Mouse (Mus musculus) liver, embryonic 14.5 days (tissue): ENCODE data around the gene Rdh11. TPM values are rescaled to one million over a fixed set of nuclear protein-coding genes. Genes with fewer than 3 reads are reported as not detected.

Experiments used
- ATAC-seq: fragments of 200-750 bp; cut with Nextera tagmentation; 2 replicates; pipeline ENCODE4 v1.8.0; 2017; ENCODE audit warnings: moderate number of reproducible peaks, mild to moderate bottlenecking, moderate library complexity; ENCODE audit not compliant: insufficient read depth
- DNase-seq, 3 experiments: peaks; one replicate each; pipeline ENCODE4 v3.0.0-alpha.2; 2012 to 2013; ENCODE audit warnings: low read depth in 3 of 3, low spot score in 3 of 3
- H3K27ac ChIP-seq: fragments of 300-500 bp; sonication (generic); 2 replicates; pipeline ENCODE4 v1.5.1; 2014; ENCODE audit warnings: moderate library complexity, mild to moderate bottlenecking, control low read depth, inconsistent platforms
- H3K27me3 ChIP-seq: fragments of 300-500 bp; sonication (generic); 2 replicates; pipeline ENCODE4 v1.6.1; 2014; ENCODE audit warnings: mild to moderate bottlenecking, low read length, moderate library complexity; ENCODE audit not compliant: control insufficient read depth, insufficient read depth
- H3K36me3 ChIP-seq: fragments of 300-500 bp; sonication (generic); replicated peaks from 2 replicates; pipeline ENCODE4 v1.6.1; 2014; ENCODE audit warnings: low read depth; ENCODE audit not compliant: control insufficient read depth, insufficient read depth
- H3K4me1 ChIP-seq, 2 experiments: fragments of 200-500 bp in 1 of 2; fragments of 300-500 bp in 1 of 2; sonication (generic) in 1 of 2; replicated peaks; 2 replicates each; pipeline ENCODE4 v1.6.1; 2012 to 2014; ENCODE audit warnings: antibody characterized with exemption in 1 of 2, inconsistent platforms in 1 of 2, low read length in 1 of 2; ENCODE audit not compliant: control insufficient read depth in 2 of 2, insufficient read depth in 2 of 2
- H3K4me2 ChIP-seq: fragments of 300-500 bp; sonication (generic); 2 replicates; pipeline ENCODE4 v1.6.1; 2014; ENCODE audit warnings: low read depth, mild to moderate bottlenecking, control low read depth, moderate library complexity
- H3K4me3 ChIP-seq, 2 experiments: fragments of 200-500 bp in 1 of 2; fragments of 300-500 bp in 1 of 2; sonication (generic) in 1 of 2; 2 replicates each; pipeline ENCODE4 v1.5.1; 2012 to 2014; ENCODE audit warnings: low read depth in 2 of 2, low read length in 2 of 2, mild to moderate bottlenecking in 2 of 2, control low read depth in 1 of 2, inconsistent platforms in 1 of 2, moderate library complexity in 1 of 2; ENCODE audit not compliant: insufficient read depth in 1 of 2
- H3K9ac ChIP-seq: fragments of 300-500 bp; sonication (generic); replicated peaks from 2 replicates; pipeline ENCODE4 v1.6.1; 2014; ENCODE audit warnings: mild to moderate bottlenecking, control low read depth, moderate library complexity
- H3K9me3 ChIP-seq: fragments of 300-500 bp; sonication (generic); 2 replicates; pipeline ENCODE4 v1.6.1; 2016; ENCODE audit warnings: low read length, mixed read lengths; ENCODE audit not compliant: control insufficient read depth
- CTCF ChIP-seq: IDR thresholded peaks from 2 replicates; pipeline ENCODE4 v1.5.1; 2016; ENCODE audit warnings: antibody characterized with exemption, low read depth, control low read depth
- EP300 ChIP-seq: IDR thresholded peaks from 2 replicates; pipeline ENCODE4 v1.6.1; 2016; ENCODE audit warnings: antibody characterized with exemption, low read depth
- WGBS: fragments of 180-500 bp; shearing (Covaris S2); extraction: QIAGEN DNeasy Blood & Tissue Kit; methylation state at CpG from one replicate; pipeline ENCODE4 v1.1.7; 2014; ENCODE audit not compliant: insufficient replicate concordance; 5-methylcytosine and 5-hydroxymethylcytosine counted together
- polyA plus RNA-seq, 2 experiments: library from polyadenylated mRNA; depleted of rRNA in 1 of 2; stranded (reverse) in 1 of 2; unstranded in 1 of 2; fragments of >200 nt; fragmentation: Nextera tagmentation in 1 of 2; extraction: Ambion mirVana in 1 of 2; gene quantifications; 2 replicates each; pipeline versions ENCODE4 v1.2.1 to v1.2.3; 2012 to 2014

Gene Rdh11
- 13.3 and 16.0 TPM in 2 replicates for polyA plus RNA-seq (2012; rRNA removed)
- 18.5 and 21.9 TPM in 2 replicates for polyA plus RNA-seq (2014; fragmentation: Nextera tagmentation; extraction: Ambion mirVana)

DNA sequence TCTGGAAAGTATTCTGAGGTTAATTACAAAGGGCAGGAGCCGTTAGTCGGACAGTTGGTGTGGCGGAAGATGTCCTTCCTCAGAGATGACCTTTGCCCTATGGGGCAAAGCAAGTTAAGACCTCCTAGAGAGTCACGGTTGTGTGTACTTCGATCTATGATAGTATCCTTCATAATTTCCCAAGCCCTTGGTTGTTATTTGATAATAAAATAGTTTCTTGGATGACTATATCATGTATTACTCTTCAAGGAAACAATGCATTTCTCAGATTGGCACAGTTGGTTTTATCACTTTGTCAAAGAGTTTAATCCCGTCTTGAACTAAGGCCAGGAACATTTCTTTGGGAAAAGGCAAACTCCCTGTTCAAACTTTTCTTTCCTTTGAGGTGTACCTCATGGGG is at the start of gene Rdh11:
TSS of gene Rdh11 (minus strand) at position 101 of the 400 bp plus-strand sequence.
- peaks cover 7 to 14% of the 10 kb centered on the region in 2 experiments for H3K4me1 ChIP-seq
- peak within 1 kb of the TSS; percentile 83 to 86 for H3K4me3 ChIP-seq
- peak within 1 kb of the TSS; percentile 77 for H3K27ac ChIP-seq
- peak within 1 kb of the TSS; percentile 98 for H3K4me2 ChIP-seq
- peak within 1 kb of the TSS; percentile 79 for H3K9ac ChIP-seq
- TF ChIP-seq EP300 (no peak), CTCF (no peak)
- ATAC-seq (no peak), DNase-seq (no peak)
- peaks cover 9% of the 10 kb centered on the region for H3K36me3 ChIP-seq
- no peaks in the 10 kb centered on the region for H3K9me3 ChIP-seq
- H3K27me3 ChIP-seq = no peaks in the 10 kb centered on the region
- 56% methylated on average over 6 of the region's 6 CpGs for WGBS

DNA sequence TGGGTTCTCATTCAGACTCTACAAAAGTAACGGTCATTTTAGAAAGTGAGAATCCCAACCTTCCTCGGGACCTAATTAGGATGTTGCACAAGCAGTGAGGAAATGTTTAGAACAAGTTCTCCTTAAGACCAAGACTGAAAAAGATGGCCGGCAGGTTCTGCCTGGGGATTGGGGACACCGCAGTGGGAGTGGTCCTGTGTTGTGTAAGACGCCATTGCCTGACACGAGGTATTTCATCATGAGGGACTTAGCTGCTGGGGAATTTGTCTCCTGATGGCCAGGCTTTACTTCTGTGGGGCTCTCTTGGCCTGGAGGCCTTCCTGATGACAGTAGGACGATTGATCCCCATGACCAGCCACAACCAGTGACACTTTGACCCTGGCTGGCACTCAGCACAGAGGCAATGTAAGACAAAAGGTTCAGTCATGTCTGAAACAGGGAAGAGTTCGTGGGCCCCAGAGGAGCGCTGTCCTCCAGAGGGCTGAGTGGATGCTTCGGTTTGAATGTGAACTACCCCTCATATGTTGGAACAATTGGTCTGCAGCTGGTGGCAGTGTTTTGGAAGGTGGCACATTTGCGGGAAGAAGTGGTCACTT is 43.5 kb upstream of the Rdh11 start:
- Histone ChIP-seq H3K4me3 (no peak overlapping the region), H3K27ac (no peak overlapping the region), H3K27me3 (no peaks in the 10 kb centered on the region), H3K9me3 (no peaks in the 10 kb centered on the region), H3K4me2 (no peak overlapping the region), H3K9ac (no peak overlapping the region), H3K4me1 (no peaks in the 10 kb centered on the region), H3K36me3 (peaks cover 7% of the 10 kb centered on the region; the same call in 1 of the 2 replicates)
- no peak for TF ChIP-seq EP300
- TF ChIP-seq CTCF = no peak
- DNase-seq = peak in 1 of 3 experiments; percentile 4
- WGBS = 78% methylated on average over 11 of the region's 11 CpGs
- no peak for ATAC-seq

DNA sequence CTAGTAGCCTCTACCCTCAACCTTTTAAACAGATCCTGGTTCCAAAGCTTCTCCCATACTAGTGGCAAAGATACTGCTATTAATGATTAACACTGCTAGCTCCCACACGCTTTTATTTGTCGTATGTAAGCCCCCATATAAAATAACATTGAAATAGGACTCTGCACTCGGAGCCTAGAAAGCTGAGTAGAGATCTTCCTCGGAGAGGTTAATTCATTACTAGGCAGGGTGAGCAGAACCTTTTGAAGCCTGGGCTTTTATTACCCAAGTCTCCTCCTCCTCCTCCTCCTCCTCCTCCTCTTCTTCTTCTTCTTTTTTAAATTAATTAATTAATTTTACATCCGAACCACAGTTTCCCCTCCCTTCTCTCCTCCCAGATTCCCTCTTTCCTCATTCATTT is 25.4 kb upstream of the Rdh11 start:
- H3K27ac ChIP-seq = no peak overlapping the region
- no peaks in the 10 kb centered on the region for H3K27me3 ChIP-seq
- no peaks in the 10 kb centered on the region for H3K36me3 ChIP-seq
- ATAC-seq = no peak
- no peak overlapping the region for H3K9ac ChIP-seq
- DNase-seq = no peak
- TF ChIP-seq EP300 (no peak), CTCF (no peak)
- no peaks in the 10 kb centered on the region for H3K9me3 ChIP-seq
- H3K4me2 ChIP-seq = no peak overlapping the region
- 49% methylated on average over 5 of the region's 5 CpGs for WGBS
- H3K4me1 ChIP-seq = no peaks in the 10 kb centered on the region
- H3K4me3 ChIP-seq = no peak overlapping the region

DNA sequence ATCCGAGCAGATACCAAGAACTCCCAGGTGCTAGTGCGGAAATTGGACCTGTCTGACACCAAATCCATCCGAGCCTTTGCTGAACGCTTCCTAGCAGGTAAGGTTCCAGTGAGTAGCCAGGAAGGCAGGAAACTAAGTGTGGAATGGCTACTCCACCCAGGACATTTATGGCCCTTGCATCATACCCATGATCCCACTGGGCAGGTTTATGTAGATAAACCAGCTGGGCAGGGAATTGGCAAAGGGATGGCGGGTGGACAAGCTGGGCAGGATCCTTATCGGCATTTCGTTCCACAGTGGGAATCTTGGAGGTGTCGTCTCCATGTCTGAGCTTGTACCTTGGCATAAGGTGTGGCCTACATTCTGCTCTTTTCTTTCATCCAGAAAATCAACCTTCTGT is 19.4 kb upstream of the Rdh11 start:
- Histone ChIP-seq H3K36me3 (no peaks in the 10 kb centered on the region), H3K9ac (no peak overlapping the region), H3K27me3 (no peaks in the 10 kb centered on the region), H3K9me3 (no peaks in the 10 kb centered on the region), H3K4me2 (no peak overlapping the region), H3K4me1 (no peaks in the 10 kb centered on the region), H3K27ac (no peak overlapping the region), H3K4me3 (no peak overlapping the region)
- TF ChIP-seq EP300 (no peak), CTCF (no peak)
- ATAC-seq (no peak), DNase-seq (no peak)
- 72% methylated on average over 8 of the region's 8 CpGs for WGBS

DNA sequence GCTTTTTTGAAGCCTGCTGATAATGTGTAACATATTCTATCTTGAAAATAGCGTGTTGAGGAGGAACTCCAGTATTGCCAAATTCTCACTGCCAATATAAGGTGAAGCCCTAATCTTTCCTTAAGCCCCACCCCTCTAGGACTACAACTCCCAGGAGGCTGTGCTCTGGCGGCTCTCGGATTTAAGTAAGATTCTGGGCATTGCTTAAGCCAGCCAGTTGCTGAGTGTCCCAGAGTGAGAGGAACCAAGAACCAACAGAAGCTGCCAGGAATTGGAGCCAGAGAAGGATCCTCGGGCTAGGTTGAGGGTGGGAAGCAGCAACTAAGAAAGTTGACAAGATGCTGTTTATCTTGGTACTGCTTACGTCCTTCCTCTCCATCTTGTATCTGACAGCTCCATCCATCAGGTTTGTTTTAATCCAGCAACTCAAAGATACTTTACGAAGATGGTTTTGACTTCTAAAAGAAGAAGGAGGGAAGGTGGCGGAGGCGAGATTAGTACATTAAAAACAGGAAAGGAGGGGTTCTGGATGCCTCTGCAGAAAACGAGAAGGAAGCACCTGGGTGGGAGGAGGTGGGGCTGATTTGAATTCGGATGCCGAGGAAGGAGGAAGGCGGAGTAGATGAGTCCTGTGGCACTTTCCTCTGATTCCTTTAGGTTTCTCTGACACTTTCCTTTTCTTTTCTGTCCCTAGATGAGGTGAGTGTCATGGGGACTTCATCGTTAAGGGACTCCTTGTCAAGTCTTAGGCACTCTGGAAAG is 16.8 kb upstream of the Rdh11 start, which contains the start of gene Rdh12:
TSS of gene Rdh12 (plus strand) at position 212 of the 762 bp plus-strand sequence.
- H3K27ac ChIP-seq = no peak within 1 kb of the TSS
- no peaks in the 10 kb centered on the region for H3K27me3 ChIP-seq
- H3K4me1 ChIP-seq = no peaks in the 10 kb centered on the region
- H3K36me3 ChIP-seq = no peaks in the 10 kb centered on the region
- peak within 1 kb of the TSS; percentile 8 to 51; a peak in 3 of 4 replicates for H3K4me3 ChIP-seq
- 3% methylated on average over 13 of the region's 13 CpGs for WGBS
- no peak within 1 kb of the TSS for H3K9ac ChIP-seq
- no peak for ATAC-seq
- H3K4me2 ChIP-seq = peak within 1 kb of the TSS; percentile 55
- no peak for DNase-seq
- TF ChIP-seq CTCF (no peak), EP300 (no peak)
- H3K9me3 ChIP-seq = no peaks in the 10 kb centered on the region
